Mouse (Mus musculus): Measurements from ENCODE around the gene Ctla4.

DNA sequence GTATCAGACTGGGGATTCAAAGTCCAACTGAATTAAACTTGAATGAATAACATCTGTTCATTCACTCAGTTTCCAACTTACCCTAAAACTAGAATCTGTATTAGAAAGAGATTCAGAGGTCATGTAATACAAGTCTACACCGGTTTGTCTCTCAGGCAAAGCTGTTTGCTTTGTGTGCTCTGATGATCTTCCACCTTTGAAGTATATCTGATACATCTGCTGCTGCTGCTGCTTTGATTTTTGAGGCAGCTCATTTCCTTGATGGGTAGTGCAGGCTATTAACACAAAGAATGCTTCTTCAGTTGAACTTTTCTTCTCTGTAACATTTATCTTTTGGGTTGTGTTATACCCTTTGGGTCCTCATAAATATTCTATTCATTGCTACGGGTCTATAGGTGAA, 4.0 kb upstream of the Ctla4 start:
- no peak for TF ChIP-seq GATA1 (IDR thresholded peaks at IDR 0.05; ENCODE audit: borderline replicate concordance, low read length)
- no peak for TF ChIP-seq FLI1 (IDR thresholded peaks at IDR 0.05; ENCODE audit: low read length)
